Mouse (Mus musculus): ENCODE measurements around the gene Id3. TPM values are rescaled to one million over a fixed set of nuclear protein-coding genes. Genes with fewer than 3 reads are reported as not detected.
A peak's percentile ranks its signal among the peaks of the same experiment; 100 is the strongest.

The Id3 gene
- total and polyA plus RNA-seq, 2 experiments from 2014 or later = 134 to 177 TPM

- WGBS = 95% methylated on average over 7 of the region's 7 CpGs
- no peaks in the 10 kb centered on the region for H3K36me3 ChIP-seq (ENCODE audit: insufficient read depth)
- H3K4me2 ChIP-seq (ENCODE audit: low read depth) = no peak overlapping the region
- H3K4me3 ChIP-seq (ENCODE audit: low read depth, low read length) = no peak overlapping the region
- ATAC-seq (no peak), DNase-seq (no peak)
- H3K9ac ChIP-seq = no peak overlapping the region
- no peaks in the 10 kb centered on the region for H3K4me1 ChIP-seq (ENCODE audit: insufficient read depth)
- no peaks in the 10 kb centered on the region for H3K9me3 ChIP-seq (ENCODE audit: low read length)
- TF ChIP-seq CTCF (IDR thresholded peaks at IDR 0.05; ENCODE audit: low read depth) = no peak
- no peak overlapping the region for H3K27ac ChIP-seq (ENCODE audit: low read depth, low read length)
- no peaks in the 10 kb centered on the region for H3K27me3 ChIP-seq (ENCODE audit: insufficient read depth, low read length)
These were observed 36.2 kb downstream of the Id3 start for GRCm38 (mm10) chr4:136179456-136179855.

- peak; percentile 77 for TF ChIP-seq CTCF (IDR thresholded peaks at IDR 0.05; ENCODE audit: low read depth)
- no peaks in the 10 kb centered on the region for H3K36me3 ChIP-seq (ENCODE audit: insufficient read depth)
- peak overlapping the region; percentile 35 for H3K4me3 ChIP-seq (ENCODE audit: low read depth, low read length)
- peak overlapping the region; percentile 58 for H3K4me2 ChIP-seq (ENCODE audit: low read depth)
- no peaks in the 10 kb centered on the region for H3K4me1 ChIP-seq (ENCODE audit: insufficient read depth)
- H3K27ac ChIP-seq (ENCODE audit: low read depth, low read length) = no peak overlapping the region
- H3K27me3 ChIP-seq (ENCODE audit: insufficient read depth, low read length) = no peaks in the 10 kb centered on the region
- 9% methylated on average over 15 of the region's 15 CpGs for WGBS
- H3K9me3 ChIP-seq (ENCODE audit: low read length) = no peaks in the 10 kb centered on the region
- peak; percentile 80 for DNase-seq
- H3K9ac ChIP-seq = peak overlapping the region; percentile 47
- ATAC-seq = peak; percentile 61
These were observed 36.7 kb downstream of the Id3 start for GRCm38 (mm10) chr4:136179998-136180397.

DNA sequence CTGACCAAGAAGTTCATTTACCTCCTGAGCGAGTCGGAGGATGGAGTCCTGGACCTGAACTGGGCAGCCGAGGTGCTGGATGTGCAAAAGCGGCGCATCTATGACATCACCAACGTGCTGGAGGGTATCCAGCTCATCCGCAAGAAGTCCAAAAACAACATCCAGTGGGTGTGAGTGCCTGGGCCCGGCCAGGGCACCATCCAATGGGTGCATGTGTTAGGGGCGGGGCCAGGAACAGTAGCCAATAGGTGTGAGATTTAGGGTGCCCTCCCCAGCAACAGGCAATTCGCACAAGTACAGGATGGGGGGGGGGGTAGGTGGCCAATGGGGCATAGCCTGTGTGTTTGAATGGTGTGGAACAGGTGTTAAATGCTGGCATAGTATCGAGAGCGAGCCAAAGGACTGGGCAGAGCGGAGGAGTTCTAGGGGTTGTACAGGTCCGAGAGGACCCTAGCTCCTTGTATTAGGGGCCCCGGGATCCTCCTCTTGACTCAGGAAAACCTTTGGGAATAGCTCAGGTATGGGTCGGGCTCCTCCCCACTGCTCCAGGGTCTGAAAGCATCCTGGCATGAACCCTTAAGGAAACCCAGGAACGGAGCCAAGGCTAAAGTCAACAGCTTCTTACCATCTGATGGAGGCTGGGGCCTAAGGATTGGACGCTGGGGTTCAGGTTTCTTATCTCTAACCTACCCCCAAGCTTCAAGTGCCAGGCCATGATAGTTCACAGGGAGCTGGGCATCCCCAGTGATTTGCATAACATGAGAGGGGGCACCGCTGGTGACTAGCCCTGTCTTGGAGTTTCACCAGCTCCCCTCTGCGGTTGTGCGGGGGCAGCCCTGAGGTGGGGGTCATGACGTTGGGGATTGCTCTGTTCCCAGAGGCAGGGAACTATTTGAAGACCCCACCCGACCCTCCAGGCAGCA is 37.4 kb downstream of the Id3 start:
- H3K27ac ChIP-seq (ENCODE audit: low read depth, low read length) = no peak overlapping the region
- H3K9me3 ChIP-seq (ENCODE audit: low read length) = no peaks in the 10 kb centered on the region
- no peaks in the 10 kb centered on the region for H3K27me3 ChIP-seq (ENCODE audit: insufficient read depth, low read length)
- no peaks in the 10 kb centered on the region for H3K36me3 ChIP-seq (ENCODE audit: insufficient read depth)
- peak overlapping the region; percentile 47 for H3K9ac ChIP-seq
- H3K4me2 ChIP-seq (ENCODE audit: low read depth) = peak overlapping the region; percentile 58
- ATAC-seq = peak; percentile 83
- no peaks in the 10 kb centered on the region for H3K4me1 ChIP-seq (ENCODE audit: insufficient read depth)
- peak overlapping the region; percentile 35 for H3K4me3 ChIP-seq (ENCODE audit: low read depth, low read length)
- no peak for TF ChIP-seq CTCF (IDR thresholded peaks at IDR 0.05; ENCODE audit: low read depth)
- DNase-seq = peak; percentile 75
- WGBS = 23% methylated on average over 23 of the region's 23 CpGs

DNA sequence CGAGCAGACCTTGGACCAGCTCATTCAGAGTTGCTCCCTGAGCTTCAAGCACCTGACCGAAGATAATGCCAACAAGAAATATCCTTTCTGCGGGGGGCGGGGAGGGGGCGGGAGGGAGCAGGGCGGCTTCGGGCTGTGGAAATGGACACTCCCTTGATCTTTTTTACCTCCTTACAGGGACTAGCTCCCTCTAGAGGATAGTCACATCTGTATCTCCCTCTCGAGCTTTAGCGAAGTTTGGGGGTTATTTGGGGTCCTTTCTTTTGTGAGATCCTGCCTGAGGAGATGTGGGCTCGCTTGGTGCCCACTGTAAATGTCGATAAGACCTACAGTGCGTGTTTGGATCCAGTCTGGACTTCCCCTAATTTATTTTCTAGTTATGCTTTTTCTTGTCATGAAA is 38.1 kb downstream of the Id3 start:
- no peaks in the 10 kb centered on the region for H3K9me3 ChIP-seq (ENCODE audit: low read length)
- H3K36me3 ChIP-seq (ENCODE audit: insufficient read depth) = no peaks in the 10 kb centered on the region
- WGBS = 42% methylated on average over 12 of the region's 12 CpGs
- no peak overlapping the region for H3K4me2 ChIP-seq (ENCODE audit: low read depth)
- H3K4me1 ChIP-seq (ENCODE audit: insufficient read depth) = no peaks in the 10 kb centered on the region
- no peak overlapping the region for H3K27ac ChIP-seq (ENCODE audit: low read depth, low read length)
- DNase-seq (no peak), ATAC-seq (no peak)
- TF ChIP-seq CTCF (IDR thresholded peaks at IDR 0.05; ENCODE audit: low read depth) = no peak
- no peak overlapping the region for H3K9ac ChIP-seq
- H3K27me3 ChIP-seq (ENCODE audit: insufficient read depth, low read length) = no peaks in the 10 kb centered on the region
- no peak overlapping the region for H3K4me3 ChIP-seq (ENCODE audit: low read depth, low read length)

DNA sequence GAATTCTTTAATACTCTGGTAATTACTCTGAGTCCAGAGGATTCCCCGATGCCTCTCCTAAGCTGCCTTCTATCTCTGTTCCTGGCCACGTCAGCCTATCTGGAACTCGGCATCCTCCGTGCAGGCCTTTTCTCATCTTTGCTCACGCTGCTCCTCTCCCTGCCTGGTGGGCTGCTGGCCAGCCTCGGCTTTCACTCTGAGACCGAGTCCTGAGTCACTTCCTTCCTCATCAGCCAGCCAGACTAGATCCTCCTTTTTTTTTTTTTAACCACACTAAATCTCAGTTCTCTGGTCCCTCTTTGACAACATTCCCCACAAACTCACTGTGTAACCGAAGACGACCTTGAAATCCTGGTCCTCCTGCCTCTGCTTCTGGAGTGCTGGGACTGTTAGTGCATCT is 42.1 kb downstream of the Id3 start:
- TF ChIP-seq CTCF (IDR thresholded peaks at IDR 0.05; ENCODE audit: low read depth) = no peak
- DNase-seq (no peak), ATAC-seq (no peak)
- no peaks in the 10 kb centered on the region for H3K4me1 ChIP-seq (ENCODE audit: insufficient read depth)
- WGBS = 76% methylated on average over 9 of the region's 9 CpGs
- no peak overlapping the region for H3K4me2 ChIP-seq (ENCODE audit: low read depth)
- no peaks in the 10 kb centered on the region for H3K27me3 ChIP-seq (ENCODE audit: insufficient read depth, low read length)
- no peak overlapping the region for H3K27ac ChIP-seq (ENCODE audit: low read depth, low read length)
- no peak overlapping the region for H3K9ac ChIP-seq
- no peaks in the 10 kb centered on the region for H3K9me3 ChIP-seq (ENCODE audit: low read length)
- no peaks in the 10 kb centered on the region for H3K36me3 ChIP-seq (ENCODE audit: insufficient read depth)
- H3K4me3 ChIP-seq (ENCODE audit: low read depth, low read length) = no peak overlapping the region

DNA sequence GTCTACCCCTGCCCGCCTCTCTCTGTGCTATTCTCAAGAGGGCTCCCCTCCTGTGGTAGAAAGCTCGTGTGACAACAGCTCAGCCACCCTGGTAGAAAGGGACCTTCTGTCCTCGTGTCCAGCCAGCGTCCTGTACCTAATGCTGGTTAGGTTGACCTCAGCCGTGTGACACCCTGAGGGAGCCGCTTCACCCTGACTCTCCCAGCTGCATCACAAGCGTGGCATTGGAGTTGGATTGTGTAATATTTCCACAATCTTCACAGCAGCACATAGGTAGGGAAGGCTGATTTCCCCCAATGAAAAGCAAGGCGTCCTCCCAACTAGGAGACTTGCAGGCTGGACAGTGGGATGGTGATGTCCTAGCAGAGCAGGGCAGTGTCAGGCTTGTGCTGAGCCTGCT is 43.0 kb downstream of the Id3 start:
- H3K4me2 ChIP-seq (ENCODE audit: low read depth) = no peak overlapping the region
- no peak for TF ChIP-seq CTCF (IDR thresholded peaks at IDR 0.05; ENCODE audit: low read depth)
- no peaks in the 10 kb centered on the region for H3K9me3 ChIP-seq (ENCODE audit: low read length)
- no peaks in the 10 kb centered on the region for H3K4me1 ChIP-seq (ENCODE audit: insufficient read depth)
- no peaks in the 10 kb centered on the region for H3K27me3 ChIP-seq (ENCODE audit: insufficient read depth, low read length)
- H3K27ac ChIP-seq (ENCODE audit: low read depth, low read length) = no peak overlapping the region
- DNase-seq (no peak), ATAC-seq (no peak)
- no peak overlapping the region for H3K9ac ChIP-seq
- H3K36me3 ChIP-seq (ENCODE audit: insufficient read depth) = no peaks in the 10 kb centered on the region
- WGBS = 86% methylated on average over 8 of the region's 8 CpGs
- no peak overlapping the region for H3K4me3 ChIP-seq (ENCODE audit: low read depth, low read length)

DNA sequence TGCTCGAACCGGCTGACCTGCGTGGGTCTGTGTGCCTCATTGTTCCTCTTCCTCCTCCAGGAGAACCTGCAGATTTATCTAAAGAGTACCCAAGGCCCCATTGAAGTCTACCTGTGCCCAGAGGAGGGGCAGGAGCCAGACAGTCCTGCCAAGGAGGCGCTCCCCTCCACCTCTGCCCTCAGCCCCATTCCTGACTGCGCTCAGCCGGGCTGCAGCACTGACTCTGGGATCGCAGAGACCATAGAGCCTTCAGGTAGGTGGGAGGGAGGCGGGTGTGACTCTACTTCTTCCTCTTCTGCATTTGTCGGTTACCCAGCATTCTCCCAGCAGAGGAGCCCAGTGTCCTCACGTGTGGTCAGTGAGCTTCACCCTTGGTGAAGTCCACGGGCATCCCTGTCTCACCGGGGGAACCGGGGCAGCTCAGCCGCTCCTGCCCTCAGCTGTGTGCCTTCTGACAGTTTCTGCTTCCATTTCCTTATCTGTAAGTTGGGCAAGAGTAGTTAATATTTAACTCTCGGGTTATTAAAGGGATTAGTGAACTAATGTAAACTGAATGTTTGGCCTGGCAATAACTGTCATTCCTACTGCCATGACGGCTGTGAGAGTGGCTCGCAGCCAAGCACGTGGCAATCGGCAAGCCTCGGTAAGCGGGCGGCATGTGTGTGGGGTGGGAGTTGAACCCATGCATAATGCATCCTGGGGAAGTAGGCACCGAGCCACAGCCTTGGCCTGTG is 43.6 kb downstream of the Id3 start:
- TF ChIP-seq CTCF (IDR thresholded peaks at IDR 0.05; ENCODE audit: low read depth) = no peak
- DNase-seq (no peak), ATAC-seq (no peak)
- Histone ChIP-seq H3K27ac (ENCODE audit: low read depth, low read length) (no peak overlapping the region), H3K4me3 (ENCODE audit: low read depth, low read length) (no peak overlapping the region), H3K9ac (no peak overlapping the region), H3K4me1 (ENCODE audit: insufficient read depth) (no peaks in the 10 kb centered on the region), H3K9me3 (ENCODE audit: low read length) (no peaks in the 10 kb centered on the region), H3K4me2 (ENCODE audit: low read depth) (no peak overlapping the region), H3K27me3 (ENCODE audit: insufficient read depth, low read length) (no peaks in the 10 kb centered on the region), H3K36me3 (ENCODE audit: insufficient read depth) (no peaks in the 10 kb centered on the region)
- WGBS = 72% methylated on average over 23 of the region's 23 CpGs

All from forebrain, postnatal 0 days (tissue).